Mouse (Mus musculus) intestine, postnatal 0 days (tissue): ENCODE results near the gene Rrp1. TPM values are rescaled to one million over a fixed set of nuclear protein-coding genes. Genes with fewer than 3 reads are reported as not detected.
A peak's percentile ranks its signal among the peaks of the same experiment; 100 is the strongest.

Source experiments
- ATAC-seq: fragments of 200-750 bp; cut with Nextera tagmentation; 2 replicates; pipeline ENCODE4 v1.8.0; 2017; ENCODE audit warnings: mild to moderate bottlenecking, moderate TSS enrichment, moderate library complexity
- H3K27ac ChIP-seq: fragments of 300-500 bp; sonication (generic); 2 replicates; pipeline ENCODE4 v1.5.1; 2014; ENCODE audit warnings: mild to moderate bottlenecking, low read depth, low read length, moderate library complexity
- H3K27me3 ChIP-seq: fragments of 300-500 bp; sonication (generic); replicated peaks from 2 replicates; pipeline ENCODE4 v1.6.1; 2014; ENCODE audit warnings: low read length, mixed read lengths; ENCODE audit not compliant: control insufficient read depth, insufficient read depth
- H3K36me3 ChIP-seq: fragments of 300-500 bp; sonication (generic); 2 replicates; pipeline ENCODE4 v1.6.1; 2014; ENCODE audit warnings: mild to moderate bottlenecking, moderate library complexity; ENCODE audit not compliant: control insufficient read depth, insufficient read depth
- H3K4me1 ChIP-seq: fragments of 300-500 bp; sonication (generic); replicated peaks from 2 replicates; pipeline ENCODE4 v1.6.1; 2014; ENCODE audit warnings: antibody characterized with exemption, low read length, mixed read lengths; ENCODE audit not compliant: control insufficient read depth, insufficient read depth
- H3K4me2 ChIP-seq: fragments of 300-500 bp; sonication (generic); replicated peaks from 2 replicates; pipeline ENCODE4 v1.6.1; 2014; ENCODE audit warnings: low read depth, mild to moderate bottlenecking, moderate library complexity
- H3K4me3 ChIP-seq: fragments of 300-500 bp; sonication (generic); 2 replicates; pipeline ENCODE4 v1.5.1; 2014; ENCODE audit warnings: low read depth, low read length
- H3K9ac ChIP-seq: fragments of 300-500 bp; sonication (generic); 2 replicates; pipeline ENCODE4 v1.6.1; 2014; ENCODE audit warnings: mild to moderate bottlenecking, low read depth, low read length
- H3K9me3 ChIP-seq: fragments of 300-500 bp; sonication (generic); 2 replicates; pipeline ENCODE4 v1.6.1; 2016; ENCODE audit warnings: mixed run types; ENCODE audit not compliant: control insufficient read depth
- CTCF ChIP-seq: sonication (generic); IDR thresholded peaks from 2 replicates; pipeline ENCODE4 v1.5.1; 2016; ENCODE audit warnings: low read depth, mild to moderate bottlenecking, control low read depth, antibody characterized with exemption, moderate library complexity
- WGBS: fragments of 180-500 bp; shearing (Covaris S2); extraction: QIAGEN DNeasy Blood & Tissue Kit; methylation state at CpG from one replicate; pipeline ENCODE4 v1.1.7; 2014; 5-methylcytosine and 5-hydroxymethylcytosine counted together
- polyA plus RNA-seq: library from polyadenylated mRNA; unstranded; fragments of >200 nt; fragmentation: Nextera tagmentation; extraction: Ambion mirVana; gene quantifications from 2 replicates; pipeline ENCODE4 v1.2.1, GENCODE M21; 2015

The Rrp1 gene
- polyA plus RNA-seq, 1 experiment from 2014 or later: 141 TPM

DNA sequence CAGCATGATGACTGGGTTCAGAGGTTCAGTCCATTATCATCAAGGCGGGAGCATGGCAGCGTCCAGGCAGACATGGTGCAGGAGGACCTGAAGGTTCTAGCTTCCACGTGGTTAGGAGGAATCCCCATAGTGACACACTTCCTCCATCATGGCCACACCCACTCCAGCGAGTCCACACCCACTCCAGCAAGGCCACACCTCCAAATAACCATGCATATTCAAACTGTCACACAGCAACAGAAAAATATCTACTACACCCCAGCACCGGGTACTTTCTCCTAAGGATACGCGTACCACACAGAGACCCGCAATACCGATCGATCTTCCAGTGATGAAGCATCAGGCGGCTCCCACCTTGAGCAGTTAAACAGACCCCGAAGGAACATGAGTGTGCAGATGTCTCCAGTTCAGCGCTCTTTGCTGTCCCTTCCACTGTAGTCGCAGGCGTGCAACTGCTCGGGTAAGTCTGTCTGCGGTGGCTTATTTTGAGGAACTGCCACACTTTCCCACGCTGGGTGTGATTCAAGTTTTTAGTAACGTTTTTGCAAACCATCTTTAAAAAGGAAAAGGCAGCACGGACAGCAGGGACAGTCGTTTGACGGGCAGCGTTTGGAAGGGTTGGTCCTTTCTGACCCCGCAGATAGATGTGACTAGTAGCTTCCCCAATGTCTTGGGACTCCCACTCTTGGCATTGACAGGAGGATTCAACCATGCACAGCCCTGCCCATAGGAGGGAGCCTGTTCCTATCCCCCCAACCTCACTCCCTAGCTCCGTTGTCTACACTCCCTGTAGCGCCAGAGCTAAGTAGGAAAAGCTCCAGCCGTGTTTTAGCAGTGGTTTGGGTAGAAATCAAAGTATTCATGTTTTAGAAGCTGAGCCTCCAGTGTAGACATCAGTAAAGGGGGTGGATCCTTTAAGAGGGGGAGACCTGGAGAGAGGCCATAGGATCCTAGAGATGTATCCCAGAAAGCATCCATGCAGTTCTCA is 39.9 kb downstream of the Rrp1 start:
- Histone ChIP-seq H3K27ac (no peak overlapping the region), H3K27me3 (peaks cover 18% of the 10 kb centered on the region), H3K36me3 (no peaks in the 10 kb centered on the region), H3K4me2 (no peak overlapping the region), H3K9me3 (peaks cover 3% of the 10 kb centered on the region), H3K4me1 (no peaks in the 10 kb centered on the region), H3K9ac (no peak overlapping the region), H3K4me3 (no peak overlapping the region)
- no peak for ATAC-seq
- no peak for TF ChIP-seq CTCF
- 63% methylated on average over 27 of the region's 27 CpGs for WGBS

DNA sequence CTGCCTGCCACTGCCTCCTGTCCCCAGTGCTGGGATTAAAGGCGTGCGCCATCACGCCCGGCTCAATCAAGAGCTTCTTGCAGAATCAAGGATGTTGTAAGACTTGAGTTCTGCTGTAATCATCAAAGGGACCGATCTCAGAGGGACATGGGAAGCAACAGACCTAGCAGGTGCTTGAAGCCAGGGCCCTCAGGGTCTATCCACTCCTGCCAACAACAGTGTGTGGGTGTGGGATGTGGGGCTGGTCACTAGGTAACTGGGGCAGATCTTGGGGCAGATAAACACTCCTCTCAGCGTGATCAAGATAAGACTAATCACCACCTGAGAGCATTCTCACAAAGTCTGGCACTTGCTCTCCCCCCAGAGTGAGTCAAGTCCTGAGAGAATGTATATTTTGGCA is 41.1 kb downstream of the Rrp1 start:
- TF ChIP-seq CTCF: no peak
- Histone ChIP-seq H3K4me1 (peaks cover 6% of the 10 kb centered on the region; the same call in 1 of the 2 replicates), H3K9me3 (peaks cover 3% of the 10 kb centered on the region), H3K4me3 (no peak overlapping the region), H3K36me3 (no peaks in the 10 kb centered on the region), H3K27ac (no peak overlapping the region), H3K4me2 (no peak overlapping the region), H3K27me3 (peaks cover 18% of the 10 kb centered on the region), H3K9ac (no peak overlapping the region)
- WGBS: 48% methylated on average over 6 of the region's 6 CpGs
- no peak for ATAC-seq

- Histone ChIP-seq H3K27me3 (peaks cover 27% of the 10 kb centered on the region), H3K27ac (no peak overlapping the region)
Observed at GRCm38 (mm10) chr10:78367586-78367985, 45.3 kb downstream of the Rrp1 start.

GRCm38 (mm10) chr10:78366851-78367312 is 46.0 kb downstream of the Rrp1 start:
- no peak for TF ChIP-seq CTCF
- WGBS: 23% methylated on average over 9 of the region's 9 CpGs
- H3K4me1 ChIP-seq: peaks cover 6% of the 10 kb centered on the region; the same call in 1 of the 2 replicates
- H3K9me3 ChIP-seq: no peaks in the 10 kb centered on the region
- H3K4me2 ChIP-seq: peak overlapping the region; percentile 41
- no peak overlapping the region for H3K4me3 ChIP-seq
- no peaks in the 10 kb centered on the region; the same call in 1 of the 2 replicates for H3K36me3 ChIP-seq
- H3K9ac ChIP-seq: no peak overlapping the region
- ATAC-seq: peak; percentile 96
- H3K27me3 ChIP-seq: peaks cover 21% of the 10 kb centered on the region
- no peak overlapping the region for H3K27ac ChIP-seq

More at GRCm38 (mm10) chr10:78367586-78367985, 45.3 kb downstream of the Rrp1 start:
- no peaks in the 10 kb centered on the region for H3K9me3 ChIP-seq
- no peak for ATAC-seq
- H3K4me1 ChIP-seq: peaks cover 6% of the 10 kb centered on the region; the same call in 1 of the 2 replicates
- no peak for TF ChIP-seq CTCF
- peak overlapping the region; percentile 41; the same call in 1 of the 2 replicates for H3K4me2 ChIP-seq
- H3K36me3 ChIP-seq: no peaks in the 10 kb centered on the region
- no peak overlapping the region for H3K9ac ChIP-seq
- H3K4me3 ChIP-seq: no peak overlapping the region
- 41% methylated on average over 4 of the region's 4 CpGs for WGBS

- no peak for TF ChIP-seq CTCF
- no peak overlapping the region for H3K9ac ChIP-seq
- peaks cover 19% of the 10 kb centered on the region for H3K27me3 ChIP-seq
- H3K27ac ChIP-seq: no peak overlapping the region
- no peak overlapping the region for H3K4me3 ChIP-seq
- 44% methylated on average over 5 of the region's 5 CpGs for WGBS
- H3K36me3 ChIP-seq: no peaks in the 10 kb centered on the region; the same call in 1 of the 2 replicates
- no peaks in the 10 kb centered on the region for H3K9me3 ChIP-seq
- peaks cover 6% of the 10 kb centered on the region; the same call in 1 of the 2 replicates for H3K4me1 ChIP-seq
- no peak for ATAC-seq
- H3K4me2 ChIP-seq: peak overlapping the region; percentile 30; the same call in 1 of the 2 replicates
Observed at GRCm38 (mm10) chr10:78366195-78366834, 46.5 kb downstream of the Rrp1 start.

DNA sequence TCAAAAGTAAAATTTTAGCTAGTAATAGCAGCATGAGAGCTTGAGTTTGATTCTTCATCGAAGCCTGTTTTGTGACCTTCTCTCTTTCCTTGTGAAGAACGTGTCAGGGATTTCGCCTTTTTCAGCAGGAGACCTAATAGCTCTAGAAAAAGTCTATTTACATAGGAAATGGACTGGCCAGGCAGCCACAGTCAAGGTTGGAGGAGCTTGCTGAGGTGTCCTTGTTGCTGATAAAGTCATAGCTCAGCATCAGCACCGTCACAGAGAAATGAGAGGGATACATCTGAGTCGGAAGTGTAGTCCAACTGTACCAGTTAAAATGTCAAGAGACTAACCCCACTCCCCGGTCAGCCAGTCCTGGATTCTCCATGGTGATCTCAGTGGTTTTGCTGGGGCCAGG is 47.3 kb downstream of the Rrp1 start:
- WGBS: 83% methylated on average over 6 of the region's 6 CpGs
- peaks cover 6% of the 10 kb centered on the region; the same call in 1 of the 2 replicates for H3K4me1 ChIP-seq
- no peaks in the 10 kb centered on the region; the same call in 1 of the 2 replicates for H3K36me3 ChIP-seq
- H3K27ac ChIP-seq: no peak overlapping the region
- no peak for ATAC-seq
- TF ChIP-seq CTCF: no peak
- no peak overlapping the region for H3K9ac ChIP-seq
- H3K4me3 ChIP-seq: no peak overlapping the region
- H3K9me3 ChIP-seq: no peaks in the 10 kb centered on the region
- peaks cover 19% of the 10 kb centered on the region for H3K27me3 ChIP-seq
- no peak overlapping the region for H3K4me2 ChIP-seq
